Mouse (Mus musculus) bone marrow, adult 2 months (tissue): ENCODE results near the gene Efna1.

Source experiments
- CTCF ChIP-seq: fragments of 200-500 bp; IDR thresholded peaks from 2 replicates; pipeline ENCODE4 v1.5.1; 2011; ENCODE audit warnings: low read length, control low read depth; ENCODE audit not compliant: control insufficient read depth, insufficient read depth
- POLR2A ChIP-seq: fragments of 200-500 bp; IDR thresholded peaks from 2 replicates; pipeline ENCODE4 v1.6.1; 2011; ENCODE audit warnings: low read depth, mild to moderate bottlenecking, control low read depth, low read length, borderline replicate concordance; ENCODE audit not compliant: control insufficient read depth

DNA sequence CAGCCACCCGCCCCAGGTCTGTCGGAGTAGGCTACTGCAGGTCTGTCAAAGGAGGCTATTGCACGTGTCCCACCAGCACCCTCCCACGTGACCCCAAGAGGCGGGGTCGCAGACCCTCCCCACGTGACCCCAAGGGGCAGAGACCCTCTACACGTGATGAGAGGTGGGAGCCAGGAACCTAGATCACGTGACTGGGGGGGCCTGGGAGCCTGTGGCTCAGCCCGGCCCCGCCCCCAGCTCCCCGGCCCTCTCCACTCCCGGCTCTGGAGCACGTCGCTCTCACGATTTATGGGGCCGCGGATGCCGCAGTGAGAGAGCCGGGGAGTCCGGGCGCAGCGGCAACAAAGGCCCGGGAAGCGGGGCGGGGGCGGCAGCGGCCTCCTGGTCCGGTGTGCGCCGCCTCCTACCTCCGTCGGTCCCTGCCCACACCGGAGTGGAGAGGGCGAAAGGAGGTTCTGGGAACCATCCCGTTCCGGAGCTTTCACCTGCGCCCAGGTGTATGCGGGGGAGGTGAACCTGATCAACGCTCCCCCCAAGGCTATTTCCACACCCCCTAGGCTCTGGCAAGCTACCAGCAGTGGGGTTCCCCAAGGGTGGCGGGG, 39.7 kb upstream of the Efna1 start:
- no peak for TF ChIP-seq CTCF
- no peak for TF ChIP-seq POLR2A
